Mouse (Mus musculus) c-Kit-negative CD71-positive TER-119-positive erythroid progenitor cells, embryonic 14.5 days (primary cell): ENCODE data around the gene Iars2.

Experiments
- DNase-seq: peaks from one replicate; pipeline ENCODE4 v3.0.0-alpha.2; 2013; ENCODE audit warnings: low read depth, low spot score

Gene Iars2

DNA sequence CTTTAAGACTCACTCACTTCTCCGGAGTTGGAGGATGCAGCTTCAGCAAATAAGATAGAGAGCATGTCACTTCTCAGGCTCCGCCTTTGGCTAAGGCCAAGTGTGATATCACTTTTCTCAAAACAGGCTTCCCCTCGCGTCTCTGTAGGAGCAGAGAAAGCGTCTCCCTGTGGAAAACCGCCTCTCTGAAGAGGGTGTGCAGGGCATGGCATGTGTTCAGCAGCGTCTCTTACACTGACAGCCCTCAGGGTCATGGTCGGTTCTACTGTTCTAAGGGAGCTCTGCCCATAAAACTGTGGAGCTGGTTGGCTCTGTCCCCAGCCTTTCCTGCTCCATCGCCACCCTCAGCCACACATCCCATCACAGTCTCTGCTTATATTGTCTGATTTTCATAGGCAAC is 49.9 kb downstream of the Iars2 start:
- DNase-seq = no peak

DNA sequence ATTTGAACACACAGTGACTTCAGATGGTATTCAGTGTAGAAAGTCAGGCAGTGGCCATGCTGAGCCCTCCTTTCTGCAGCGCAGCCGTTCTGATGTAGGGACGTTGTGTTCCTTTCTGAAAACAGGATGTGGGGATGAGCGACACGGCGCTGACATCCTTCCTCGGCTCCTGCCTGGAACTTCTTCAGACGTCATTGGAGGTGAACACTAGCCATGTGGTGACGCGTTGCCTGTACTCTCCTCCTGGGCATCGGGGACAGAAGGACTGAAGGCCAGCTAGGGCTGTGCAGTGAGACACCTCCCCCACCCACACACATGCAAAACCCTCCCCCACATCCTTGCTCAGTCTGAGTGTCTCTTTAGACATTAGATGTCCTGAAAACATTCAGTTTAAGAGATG is 52.2 kb downstream of the Iars2 start:
- no peak for DNase-seq

DNA sequence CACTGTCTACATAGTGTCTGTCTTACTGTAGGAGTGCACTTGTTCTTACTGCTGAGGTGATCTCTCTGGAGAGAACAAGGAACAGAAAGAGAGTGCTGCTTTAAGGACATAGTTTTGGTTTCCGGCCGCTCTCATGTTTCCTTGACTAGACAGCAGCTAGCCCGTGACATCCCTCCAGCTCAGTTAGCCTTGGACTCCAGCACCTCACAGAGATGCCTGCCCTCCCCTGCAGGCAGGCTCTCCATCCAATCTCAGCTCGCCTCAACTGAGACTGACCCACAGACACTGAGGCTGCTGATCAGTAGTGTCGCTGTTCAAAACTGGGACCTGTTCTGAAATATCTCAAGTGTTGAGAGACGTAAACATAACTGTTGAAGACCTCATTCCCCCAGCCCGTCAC is 53.2 kb downstream of the Iars2 start:
- DNase-seq = no peak

DNA sequence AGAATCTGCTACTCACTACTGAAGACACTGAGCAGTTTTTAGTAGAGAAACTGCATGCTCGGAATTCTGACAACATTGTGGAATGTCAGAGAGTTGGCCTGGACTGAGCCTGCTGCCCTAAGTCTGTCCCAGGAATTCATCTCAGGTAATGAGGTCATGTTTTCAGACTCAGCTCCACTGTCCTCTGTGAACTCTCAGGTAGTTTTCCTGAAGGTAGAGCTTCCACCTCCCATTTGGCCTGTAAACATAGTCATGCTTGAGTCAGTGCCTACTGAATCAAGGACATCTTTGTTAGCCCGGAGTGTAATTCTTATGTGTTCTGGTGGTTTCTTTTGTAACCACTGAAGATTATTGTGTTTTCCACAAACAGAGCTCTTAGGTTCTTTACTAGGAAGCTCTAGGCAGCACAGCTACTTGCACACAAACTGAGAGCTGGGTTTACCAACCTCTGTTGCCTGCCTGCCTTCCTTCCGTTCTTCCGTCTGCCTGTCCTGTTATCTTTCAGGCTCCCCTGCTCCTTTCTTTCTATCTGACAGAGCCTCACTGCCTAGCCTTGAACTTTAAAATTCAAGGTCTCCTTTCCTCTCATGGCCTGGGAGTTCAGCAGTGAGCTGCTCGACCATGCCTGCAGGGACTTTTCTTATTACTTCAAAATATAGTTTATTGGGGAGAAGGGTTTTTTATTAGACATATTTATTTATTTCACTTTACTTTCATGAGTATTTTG is 54.2 kb downstream of the Iars2 start:
- no peak for DNase-seq

DNA sequence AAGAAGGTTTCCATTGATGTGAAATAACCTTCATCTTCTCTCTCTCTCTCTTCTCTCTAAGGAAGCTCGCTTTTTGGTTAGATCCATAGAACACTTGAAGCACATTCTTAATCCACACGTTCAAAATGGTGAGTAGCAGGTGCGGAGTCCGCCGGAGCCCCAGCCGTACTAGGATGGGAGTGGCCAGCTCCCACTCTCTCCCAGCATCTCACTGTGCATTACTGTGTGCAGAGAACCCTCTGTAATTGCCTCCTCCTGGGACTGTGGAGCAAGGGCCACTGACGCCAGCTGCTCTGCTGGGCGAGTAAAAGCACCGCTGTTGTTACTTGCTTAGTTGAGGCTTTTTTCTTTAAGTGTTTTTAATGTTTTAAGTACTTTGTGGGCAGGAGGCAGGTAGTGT is 57.8 kb downstream of the Iars2 start:
- no peak for DNase-seq

DNA sequence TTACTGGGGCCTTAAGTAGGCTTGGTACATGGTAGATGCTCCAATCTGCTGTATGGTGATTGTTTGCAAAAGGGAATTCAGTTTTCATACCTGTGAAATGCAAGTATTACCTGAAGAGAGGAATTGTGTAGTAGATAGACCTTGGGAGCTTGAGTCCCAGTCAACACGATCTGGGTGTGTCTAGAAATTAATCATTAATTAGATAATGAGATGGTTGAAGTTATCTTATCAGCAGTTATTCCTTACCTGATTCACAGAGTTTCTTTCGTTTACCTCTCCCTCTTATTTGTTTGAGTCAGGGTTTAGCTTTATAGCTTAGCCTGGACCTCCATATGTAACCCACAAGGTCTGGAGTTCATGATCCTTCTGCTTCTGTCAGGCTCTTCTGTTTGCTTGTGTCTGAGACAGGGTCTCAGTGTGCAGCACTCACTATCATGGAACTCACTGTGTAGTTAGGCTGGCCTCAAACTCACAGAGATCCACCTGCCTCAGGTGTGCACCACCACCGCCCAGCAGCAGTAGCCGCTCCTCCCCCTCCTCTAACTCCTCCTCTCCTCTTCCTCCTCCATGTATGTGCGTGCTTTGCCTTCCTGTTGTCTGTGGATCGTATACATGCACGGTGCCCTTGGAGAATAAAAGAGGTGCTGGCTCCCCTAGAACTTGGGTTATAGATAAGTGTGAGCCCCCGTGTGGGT is 58.6 kb downstream of the Iars2 start:
- no peak for DNase-seq

DNA sequence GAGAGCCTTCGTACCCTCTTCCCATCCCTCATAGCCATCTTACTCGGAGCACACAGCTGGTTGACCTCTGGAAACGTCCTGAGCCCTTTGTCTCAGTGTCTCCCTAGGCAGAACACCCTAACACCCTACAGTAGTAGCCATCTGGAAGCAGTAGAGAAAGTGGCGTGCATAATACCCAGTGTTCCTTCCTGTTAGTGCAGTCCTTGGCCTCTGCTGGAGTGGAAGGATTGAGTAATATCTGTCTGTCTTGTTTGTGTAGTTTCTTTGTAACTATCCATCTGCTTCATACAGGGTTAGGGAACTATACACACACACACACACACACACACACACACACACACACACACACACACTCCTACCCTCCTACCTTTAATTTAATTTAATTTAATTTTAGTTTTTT is 60.5 kb downstream of the Iars2 start:
- no peak for DNase-seq

DNA sequence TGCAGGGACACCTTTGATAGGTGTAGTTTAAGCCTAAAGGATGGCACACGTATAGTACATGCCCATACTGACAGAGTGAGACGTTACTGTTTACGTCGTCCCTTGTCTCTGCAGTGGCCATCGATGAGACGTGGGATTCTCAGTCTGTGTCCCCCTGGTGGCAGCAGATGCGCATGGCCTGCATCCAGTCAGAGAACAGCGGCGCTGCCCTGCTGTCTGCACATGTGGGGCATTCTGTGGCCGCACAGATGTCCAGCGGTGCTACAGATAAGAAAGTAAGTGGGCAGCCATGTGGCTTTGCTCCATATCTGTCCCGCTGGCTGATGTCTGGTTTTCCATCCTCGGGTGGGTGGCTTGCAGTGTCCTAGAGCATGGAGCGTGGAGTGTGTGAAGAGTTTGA is 66.6 kb downstream of the Iars2 start:
- no peak for DNase-seq

DNA sequence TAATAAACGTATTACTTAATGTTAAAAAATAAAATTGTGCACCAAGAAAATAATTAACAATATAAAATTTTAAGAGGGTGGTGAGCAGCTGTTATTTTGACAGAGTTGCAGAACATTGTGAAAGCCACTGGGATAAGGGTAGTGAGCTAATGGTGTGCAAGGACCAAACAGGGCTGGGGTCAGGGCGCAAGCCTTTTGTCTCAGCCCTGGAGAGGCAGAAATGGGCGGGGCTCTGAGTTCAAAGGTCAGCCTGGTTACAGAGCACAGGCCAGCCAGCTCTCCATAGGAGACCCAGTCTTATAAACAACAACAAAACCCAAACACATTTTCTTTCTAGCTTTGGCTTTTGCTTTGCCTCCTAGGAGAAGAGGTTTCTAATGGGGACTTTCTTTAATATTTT is 72.4 kb downstream of the Iars2 start:
- no peak for DNase-seq

DNA sequence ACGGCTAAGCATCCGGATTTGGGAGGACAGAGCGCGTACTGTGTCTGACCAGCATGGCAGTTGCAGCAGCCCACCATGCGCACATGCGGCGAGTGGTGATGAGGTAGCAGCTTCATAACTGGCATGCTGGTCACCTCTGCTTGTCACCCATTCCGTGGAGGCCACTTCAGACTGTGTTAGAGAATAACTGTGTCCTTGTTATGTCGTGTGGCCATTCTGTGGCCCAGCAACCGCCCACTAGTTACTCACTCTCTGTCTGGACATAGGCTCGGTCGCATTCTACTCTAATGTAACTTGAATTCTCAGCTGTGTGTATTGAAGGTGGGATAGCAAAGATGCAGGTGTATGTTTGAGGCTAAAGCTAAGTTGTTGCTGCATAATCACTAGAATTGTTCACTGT is 73.9 kb downstream of the Iars2 start:
- no peak for DNase-seq

DNA sequence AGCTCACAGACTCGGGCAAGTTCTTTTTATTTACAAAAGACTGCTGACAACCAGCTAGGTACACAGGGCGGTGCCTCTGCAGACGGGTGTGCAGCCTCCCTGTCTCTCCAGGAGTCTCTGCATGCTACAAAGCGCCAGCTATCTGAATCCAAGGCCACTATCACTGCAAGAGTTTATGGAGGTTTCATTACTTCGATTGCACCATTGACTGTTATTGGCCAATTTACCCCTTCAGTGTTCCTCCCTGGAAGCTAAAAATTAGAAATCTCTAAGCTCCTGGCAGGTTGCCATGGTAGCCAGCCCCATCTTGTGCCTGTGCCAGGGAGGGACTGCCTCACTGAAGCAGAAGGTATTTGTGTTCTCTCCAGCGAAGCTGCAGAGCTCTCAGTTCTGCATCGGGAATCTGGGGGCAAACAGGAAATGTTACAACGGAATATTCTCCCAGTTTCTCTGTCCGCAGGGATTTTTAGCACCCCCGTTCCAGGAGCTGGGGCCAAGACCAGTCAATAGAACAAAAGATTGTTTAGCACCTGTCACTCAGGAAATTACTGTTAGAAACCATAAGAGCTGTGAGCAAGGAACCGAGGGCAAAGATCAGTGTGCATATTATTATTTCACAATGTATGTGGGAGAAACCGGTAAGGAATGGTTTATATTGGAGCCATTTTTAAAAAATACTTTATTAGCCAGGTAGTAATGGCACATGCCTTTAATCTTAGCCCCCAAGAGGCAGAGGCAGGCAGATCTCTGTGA is 75.9 kb downstream of the Iars2 start:
- DNase-seq = no peak

DNA sequence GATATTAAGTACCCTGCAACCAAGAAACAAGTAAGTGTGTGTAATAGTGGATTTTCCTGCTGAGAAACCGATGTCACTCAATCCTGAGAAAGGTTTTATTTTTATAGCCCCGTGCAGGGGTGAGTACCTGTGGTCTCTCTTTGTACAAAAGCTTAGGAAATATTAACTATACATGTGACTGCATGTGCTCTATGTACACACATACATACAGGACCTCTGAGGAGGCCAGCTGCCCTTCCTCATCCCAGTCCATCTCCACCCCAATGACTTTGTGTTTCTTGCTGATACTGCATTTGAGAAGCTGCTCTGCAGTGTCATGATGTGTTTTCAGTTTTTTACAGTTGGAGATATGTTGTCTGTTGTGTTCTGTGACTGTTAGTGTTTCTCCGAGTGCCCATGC is 76.8 kb downstream of the Iars2 start:
- no peak for DNase-seq

DNA sequence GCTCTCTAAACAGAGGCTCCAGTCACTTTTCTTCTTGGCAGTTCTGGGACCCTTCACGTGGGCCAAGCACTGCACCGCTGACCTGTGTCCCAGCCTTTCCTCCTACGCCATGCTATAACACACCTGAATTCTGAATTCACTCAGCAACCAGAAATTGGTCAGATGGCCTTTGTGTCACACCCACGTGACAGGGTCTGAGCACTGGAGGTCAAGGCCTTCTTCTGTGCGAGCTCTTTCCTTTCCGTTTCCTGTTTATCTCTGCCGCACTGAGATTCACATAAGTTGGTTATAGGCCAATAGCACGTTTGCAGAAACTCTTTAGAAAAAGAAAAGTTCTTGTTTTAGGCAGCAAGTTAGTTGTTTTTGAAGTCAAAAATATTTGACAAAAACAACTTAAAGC is 80.5 kb downstream of the Iars2 start:
- DNase-seq = no peak

DNA sequence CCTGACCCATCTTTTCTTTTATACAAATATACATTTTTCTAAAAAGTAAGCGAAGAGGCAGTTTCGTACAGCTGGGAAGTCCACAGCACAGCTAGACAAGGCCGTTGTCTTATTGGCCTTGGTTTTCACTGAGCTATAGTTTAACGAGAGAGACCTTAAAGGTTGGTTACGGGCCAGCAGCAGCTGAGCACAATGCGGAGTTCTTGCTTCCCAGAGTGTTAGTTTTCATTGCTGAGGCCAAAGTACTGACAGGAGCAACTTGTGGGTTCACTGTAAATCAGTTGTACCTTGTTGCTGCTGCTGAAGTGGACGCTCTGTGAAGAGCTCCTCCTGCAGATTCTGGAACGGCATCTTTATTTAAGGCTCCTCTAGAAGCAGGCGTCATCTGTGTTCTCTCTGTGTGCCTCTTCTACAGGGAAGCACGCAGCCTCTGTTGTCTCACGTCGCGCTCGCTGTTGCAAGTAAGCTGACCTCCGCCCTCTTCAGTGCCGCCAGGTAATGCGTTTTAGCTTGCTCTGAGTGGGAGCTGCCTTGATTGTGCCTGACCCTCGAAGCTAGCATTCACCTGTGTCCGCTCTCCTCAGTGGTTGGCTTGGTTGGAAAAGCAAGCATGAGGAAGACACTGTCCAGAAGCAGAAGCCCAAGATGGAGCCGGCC is 81.6 kb downstream of the Iars2 start:
- DNase-seq = no peak

DNA sequence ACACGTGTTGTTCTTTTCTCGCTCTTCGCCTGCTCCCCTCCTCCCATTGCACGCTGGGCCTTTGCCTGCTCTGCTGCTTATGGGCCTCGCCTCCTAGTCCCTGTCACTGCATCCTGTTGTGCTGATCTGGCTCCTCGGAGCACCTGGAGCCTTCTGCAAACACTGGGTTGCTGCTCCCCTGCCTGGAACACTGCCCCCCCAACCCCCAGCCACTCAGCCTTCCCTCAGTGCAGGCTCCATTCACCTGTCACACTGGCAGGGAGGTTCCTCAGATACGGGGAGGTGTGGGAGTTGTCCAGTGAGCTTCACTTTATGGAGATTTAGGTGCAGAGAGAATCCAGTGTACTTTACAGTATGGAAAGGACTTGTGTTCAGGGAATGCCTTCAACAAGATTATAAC is 83.7 kb downstream of the Iars2 start:
- no peak for DNase-seq

DNA sequence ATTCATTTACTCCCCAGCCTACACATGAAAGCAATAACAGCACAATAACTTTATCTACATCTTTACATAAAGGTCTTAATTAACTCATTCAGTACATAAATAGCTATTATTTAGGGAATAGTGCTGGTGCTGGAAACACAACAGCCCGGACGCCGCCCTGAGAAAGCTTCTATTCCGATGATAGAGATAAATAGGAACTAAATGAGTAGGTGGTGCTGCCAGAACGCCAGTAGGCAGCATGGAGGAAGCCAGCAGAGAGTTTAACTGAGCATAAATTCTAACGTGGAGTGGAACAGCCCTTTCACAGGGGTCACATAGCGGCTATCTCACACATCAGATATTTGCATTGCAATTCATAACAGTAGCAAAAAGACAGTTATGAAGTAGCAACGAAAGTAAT is 86.2 kb downstream of the Iars2 start:
- no peak for DNase-seq

DNA sequence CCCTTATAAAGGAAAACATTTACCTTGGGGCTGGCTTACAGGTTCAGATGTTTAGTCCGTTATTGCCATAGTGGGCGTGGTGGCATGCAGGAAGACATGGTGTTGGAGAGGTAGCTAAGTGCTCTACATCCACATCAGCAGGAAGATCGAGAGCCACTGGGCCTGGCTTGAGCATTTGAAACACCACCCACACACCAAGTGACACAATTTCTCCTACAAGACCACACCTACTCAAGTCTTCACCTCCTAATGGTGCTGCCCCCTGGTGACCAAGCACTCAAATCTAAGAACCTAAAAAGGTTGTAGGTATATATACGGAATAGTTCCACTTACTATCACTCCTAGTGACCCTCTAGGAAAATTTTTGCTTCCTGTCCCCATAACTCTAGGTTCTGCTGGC is 92.7 kb downstream of the Iars2 start:
- DNase-seq = no peak

DNA sequence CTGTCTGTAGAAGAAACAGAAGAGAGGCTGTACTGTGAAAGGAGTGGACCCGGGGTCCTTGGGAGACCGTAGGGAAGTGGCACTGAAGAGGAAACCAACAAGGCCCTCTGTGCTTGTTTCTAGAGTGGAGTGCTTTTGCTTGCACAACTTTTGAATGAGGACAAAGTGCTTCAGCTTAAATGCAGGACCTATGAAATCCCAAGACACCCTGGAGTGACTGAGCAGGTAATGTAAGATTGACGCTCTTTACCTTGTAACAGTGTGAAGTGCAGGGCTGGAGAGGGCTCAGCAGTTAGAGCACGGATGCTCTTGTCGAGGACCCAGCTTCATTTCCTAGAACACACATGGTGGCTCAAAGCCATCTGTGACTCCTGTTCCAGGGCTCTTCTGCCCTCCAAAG is 93.4 kb downstream of the Iars2 start:
- no peak for DNase-seq
